Mouse (Mus musculus): ENCODE data around the gene Rbms3.

DNA sequence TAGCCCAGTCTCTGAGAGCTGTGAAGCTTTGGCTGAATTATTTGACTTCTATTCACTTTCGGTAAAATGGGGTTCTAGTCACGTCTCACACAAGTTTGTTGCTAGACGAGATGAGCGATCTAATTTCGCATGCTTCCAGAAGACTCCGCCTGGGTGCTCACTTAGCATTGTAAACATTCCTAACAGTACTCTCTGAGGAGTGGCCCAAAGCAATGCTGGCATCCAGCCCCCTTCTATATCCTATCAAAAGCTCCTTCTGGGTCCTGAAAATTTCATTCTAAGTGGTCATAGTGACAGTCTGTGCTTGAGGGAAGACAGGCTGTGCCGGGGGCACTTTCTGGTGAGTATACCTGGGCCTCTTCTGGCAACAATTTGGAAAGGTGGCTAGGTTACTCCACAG is 312.5 kb downstream of the Rbms3 start:
- TF ChIP-seq CTCF (IDR thresholded peaks at IDR 0.05) (no peak), POLR2A (IDR thresholded peaks at IDR 0.05; ENCODE audit: insufficient read depth, low read depth, low read length) (no peak)
